Mouse (Mus musculus) limb, embryonic 11.5 days (tissue): ENCODE results near the gene Nrg4. TPM values are rescaled to one million over a fixed set of nuclear protein-coding genes. Genes with fewer than 3 reads are reported as not detected.

ENCODE experiments used
- ATAC-seq: fragments of 200-750 bp; cut with Nextera tagmentation; 2 replicates; pipeline ENCODE4 v1.8.0; 2017; ENCODE audit warnings: low read depth; ENCODE audit not compliant: insufficient number of reproducible peaks, low FRiP score, low TSS enrichment
- DNase-seq: peaks from one replicate; pipeline ENCODE4 v3.0.0-alpha.2; 2015; ENCODE audit warnings: low spot score
- H3K27ac ChIP-seq: fragments of 300-500 bp; sonication (generic); replicated peaks from 2 replicates; pipeline ENCODE4 v1.5.1; 2014; ENCODE audit warnings: low read depth, mild to moderate bottlenecking, low read length
- H3K27me3 ChIP-seq: fragments of 300-500 bp; sonication (generic); 2 replicates; pipeline ENCODE4 v1.6.1; 2014; ENCODE audit warnings: mild to moderate bottlenecking, low read length, mixed read lengths; ENCODE audit not compliant: control insufficient read depth, insufficient read depth
- H3K36me3 ChIP-seq: fragments of 300-500 bp; sonication (generic); 2 replicates; pipeline ENCODE4 v1.6.1; 2014; ENCODE audit warnings: mild to moderate bottlenecking, low read length, moderate library complexity, mixed read lengths; ENCODE audit not compliant: control insufficient read depth, insufficient read depth
- H3K4me1 ChIP-seq: fragments of 300-500 bp; sonication (generic); 2 replicates; pipeline ENCODE4 v1.6.1; 2014; ENCODE audit warnings: low read length, mixed read lengths; ENCODE audit not compliant: control insufficient read depth, insufficient read depth
- H3K4me2 ChIP-seq: fragments of 300-500 bp; sonication (generic); 2 replicates; pipeline ENCODE4 v1.6.1; 2014; ENCODE audit warnings: low read depth, mild to moderate bottlenecking, moderate library complexity; ENCODE audit not compliant: severe bottlenecking
- H3K4me3 ChIP-seq: fragments of 300-500 bp; sonication (generic); 2 replicates; pipeline ENCODE4 v1.5.1; 2014; ENCODE audit warnings: low read depth, low read length
- H3K9ac ChIP-seq: fragments of 300-500 bp; sonication (generic); 2 replicates; pipeline ENCODE4 v1.6.1; 2014; ENCODE audit warnings: mild to moderate bottlenecking, low read length
- H3K9me3 ChIP-seq: fragments of 300-500 bp; sonication (generic); 2 replicates; pipeline ENCODE4 v1.6.1; 2016; ENCODE audit warnings: low read length; ENCODE audit not compliant: control insufficient read depth
- WGBS: fragments of 180-500 bp; shearing (Covaris S2); extraction: QIAGEN DNeasy Blood & Tissue Kit; methylation state at CpG from one replicate; pipeline ENCODE4 v1.1.7; 2014; 5-methylcytosine and 5-hydroxymethylcytosine counted together
- polyA plus RNA-seq: library from polyadenylated mRNA; unstranded; fragments of >200 nt; fragmentation: Nextera tagmentation; extraction: Ambion mirVana; gene quantifications from 2 replicates; pipeline ENCODE4 v1.2.1, GENCODE M21; 2014

The Nrg4 gene
- polyA plus RNA-seq, 1 experiment from 2014 or later: 1.5 TPM

- no peak overlapping the region for H3K9ac ChIP-seq
- H3K27me3 ChIP-seq: no peaks in the 10 kb centered on the region
- 83% methylated on average over 5 of the region's 5 CpGs for WGBS
- DNase-seq (no peak), ATAC-seq (no peak)
- no peaks in the 10 kb centered on the region for H3K9me3 ChIP-seq
- no peak overlapping the region for H3K27ac ChIP-seq
- no peak overlapping the region for H3K4me3 ChIP-seq
- H3K4me2 ChIP-seq: no peak overlapping the region
- H3K4me1 ChIP-seq: no peaks in the 10 kb centered on the region
- H3K36me3 ChIP-seq: no peaks in the 10 kb centered on the region
These were observed 18.2 kb downstream of the Nrg4 start for GRCm38 (mm10) chr9:55308455-55308854.

- no peaks in the 10 kb centered on the region for H3K9me3 ChIP-seq
- H3K27me3 ChIP-seq: no peaks in the 10 kb centered on the region
- no peak overlapping the region for H3K9ac ChIP-seq
- no peak overlapping the region for H3K4me2 ChIP-seq
- WGBS: 76% methylated on average over 5 of the region's 5 CpGs
- no peaks in the 10 kb centered on the region for H3K36me3 ChIP-seq
- no peak overlapping the region for H3K27ac ChIP-seq
- no peaks in the 10 kb centered on the region for H3K4me1 ChIP-seq
- DNase-seq: no peak
- H3K4me3 ChIP-seq: no peak overlapping the region
- ATAC-seq: no peak
These were observed 19.1 kb downstream of the Nrg4 start for GRCm38 (mm10) chr9:55307557-55307956.

- no peaks in the 10 kb centered on the region for H3K36me3 ChIP-seq
- H3K27ac ChIP-seq: no peak overlapping the region
- no peak overlapping the region for H3K4me2 ChIP-seq
- H3K9ac ChIP-seq: no peak overlapping the region
- H3K4me3 ChIP-seq: no peak overlapping the region
- WGBS: 81% methylated on average over 2 of the region's 2 CpGs
- H3K4me1 ChIP-seq: no peaks in the 10 kb centered on the region
- H3K9me3 ChIP-seq: no peaks in the 10 kb centered on the region
- no peak for ATAC-seq
- DNase-seq: no peak
- no peaks in the 10 kb centered on the region for H3K27me3 ChIP-seq
These were observed 19.6 kb downstream of the Nrg4 start for GRCm38 (mm10) chr9:55307066-55307465.

GRCm38 (mm10) chr9:55296221-55296620 lies 30.4 kb downstream of the Nrg4 start:
- no peak overlapping the region for H3K4me3 ChIP-seq
- no peak overlapping the region for H3K9ac ChIP-seq
- DNase-seq (no peak), ATAC-seq (no peak)
- H3K9me3 ChIP-seq: no peaks in the 10 kb centered on the region
- no peaks in the 10 kb centered on the region for H3K27me3 ChIP-seq
- no peak overlapping the region for H3K4me2 ChIP-seq
- H3K4me1 ChIP-seq: no peaks in the 10 kb centered on the region
- no peak overlapping the region for H3K27ac ChIP-seq
- H3K36me3 ChIP-seq: no peaks in the 10 kb centered on the region
- WGBS: 77% methylated on average over 2 of the region's 2 CpGs

- no peaks in the 10 kb centered on the region for H3K36me3 ChIP-seq
- H3K9me3 ChIP-seq: no peaks in the 10 kb centered on the region
- H3K27me3 ChIP-seq: no peaks in the 10 kb centered on the region
- no peak overlapping the region for H3K9ac ChIP-seq
- no peak overlapping the region for H3K4me2 ChIP-seq
- WGBS: 92% methylated on average over 4 of the region's 4 CpGs
- no peak for ATAC-seq
- H3K4me1 ChIP-seq: no peaks in the 10 kb centered on the region
- H3K4me3 ChIP-seq: no peak overlapping the region
- no peak overlapping the region for H3K27ac ChIP-seq
- no peak for DNase-seq
These were observed 34.7 kb downstream of the Nrg4 start for GRCm38 (mm10) chr9:55291966-55292365.

GRCm38 (mm10) chr9:55289475-55290198 lies 37.0 kb downstream of the Nrg4 start:
- 50% methylated on average over 3 of the region's 3 CpGs for WGBS
- Histone ChIP-seq H3K27me3 (no peaks in the 10 kb centered on the region), H3K9me3 (no peaks in the 10 kb centered on the region), H3K27ac (no peak overlapping the region), H3K4me3 (no peak overlapping the region), H3K4me2 (no peak overlapping the region), H3K9ac (no peak overlapping the region), H3K36me3 (no peaks in the 10 kb centered on the region), H3K4me1 (no peaks in the 10 kb centered on the region)
- no peak for ATAC-seq
- DNase-seq: no peak

GRCm38 (mm10) chr9:55285197-55285596 lies 41.4 kb downstream of the Nrg4 start:
- DNase-seq: no peak
- Histone ChIP-seq H3K9me3 (no peaks in the 10 kb centered on the region), H3K4me1 (peaks cover 4% of the 10 kb centered on the region; the same call in 1 of the 2 replicates), H3K9ac (no peak overlapping the region), H3K27me3 (no peaks in the 10 kb centered on the region), H3K4me3 (no peak overlapping the region), H3K36me3 (no peaks in the 10 kb centered on the region), H3K4me2 (no peak overlapping the region), H3K27ac (no peak overlapping the region)
- WGBS: 78% methylated on average over 3 of the region's 3 CpGs
- no peak for ATAC-seq

- ATAC-seq (no peak), DNase-seq (peak; percentile 68)
- Histone ChIP-seq H3K9me3 (no peaks in the 10 kb centered on the region), H3K27ac (no peak overlapping the region), H3K4me2 (peak overlapping the region; percentile 28; the same call in 1 of the 2 replicates), H3K36me3 (no peaks in the 10 kb centered on the region), H3K4me3 (no peak overlapping the region), H3K4me1 (peaks cover 4% of the 10 kb centered on the region; the same call in 1 of the 2 replicates), H3K9ac (no peak overlapping the region), H3K27me3 (no peaks in the 10 kb centered on the region)
- WGBS: 1% methylated on average over 14 of the region's 14 CpGs
These were observed 43.1 kb downstream of the Nrg4 start for GRCm38 (mm10) chr9:55283516-55283915.
